Mouse (Mus musculus) liver, embryonic 15.5 days (tissue): ENCODE measurements around the gene Olfr1106. TPM values are rescaled to one million over a fixed set of nuclear protein-coding genes. Genes with fewer than 3 reads are reported as not detected.

Experiments
- ATAC-seq: fragments of 200-750 bp; cut with Nextera tagmentation; 2 replicates; pipeline ENCODE4 v1.8.0; 2017; ENCODE audit warnings: moderate number of reproducible peaks, mild to moderate bottlenecking, moderate library complexity; ENCODE audit not compliant: insufficient read depth
- H3K27ac ChIP-seq: fragments of 300-500 bp; sonication (generic); replicated peaks from 2 replicates; pipeline ENCODE4 v1.5.1; 2015; ENCODE audit warnings: mild to moderate bottlenecking, inconsistent platforms
- H3K27me3 ChIP-seq: fragments of 300-500 bp; sonication (generic); 2 replicates; pipeline ENCODE4 v1.6.1; 2015; ENCODE audit warnings: mild to moderate bottlenecking, inconsistent platforms
- H3K36me3 ChIP-seq: fragments of 300-500 bp; sonication (generic); replicated peaks from 2 replicates; pipeline ENCODE4 v1.6.1; 2015; ENCODE audit warnings: moderate library complexity, mild to moderate bottlenecking, inconsistent platforms
- H3K4me1 ChIP-seq: fragments of 300-500 bp; sonication (generic); replicated peaks from 2 replicates; pipeline ENCODE4 v1.6.1; 2015; ENCODE audit warnings: inconsistent platforms
- H3K4me2 ChIP-seq: fragments of 300-500 bp; sonication (generic); 2 replicates; pipeline ENCODE4 v1.6.1; 2015; ENCODE audit warnings: moderate library complexity, mild to moderate bottlenecking, inconsistent platforms
- H3K4me3 ChIP-seq: fragments of 300-500 bp; sonication (generic); replicated peaks from 2 replicates; pipeline ENCODE4 v1.5.1; 2015; ENCODE audit warnings: mild to moderate bottlenecking, inconsistent platforms
- H3K9ac ChIP-seq: fragments of 300-500 bp; sonication (generic); 2 replicates; pipeline ENCODE4 v1.6.1; 2015; ENCODE audit warnings: moderate library complexity, mild to moderate bottlenecking, inconsistent platforms
- H3K9me3 ChIP-seq: fragments of 300-500 bp; sonication (generic); replicated peaks from 2 replicates; pipeline ENCODE4 v1.6.1; 2016; ENCODE audit warnings: inconsistent platforms
- WGBS: fragments of 180-500 bp; shearing (Covaris S2); methylation state at CpG from one replicate; pipeline ENCODE4 v1.1.7; 2015; ENCODE audit warnings: mixed read lengths; ENCODE audit not compliant: insufficient replicate concordance; 5-methylcytosine and 5-hydroxymethylcytosine counted together
- polyA plus RNA-seq: library from polyadenylated mRNA; unstranded; fragments of >200 nt; fragmentation: Nextera tagmentation; extraction: Ambion mirVana; gene quantifications from 2 replicates; pipeline ENCODE4 v1.2.1, GENCODE M21; 2015

Olfr1106 gene
- polyA plus RNA-seq = not detected in 2 replicates

DNA sequence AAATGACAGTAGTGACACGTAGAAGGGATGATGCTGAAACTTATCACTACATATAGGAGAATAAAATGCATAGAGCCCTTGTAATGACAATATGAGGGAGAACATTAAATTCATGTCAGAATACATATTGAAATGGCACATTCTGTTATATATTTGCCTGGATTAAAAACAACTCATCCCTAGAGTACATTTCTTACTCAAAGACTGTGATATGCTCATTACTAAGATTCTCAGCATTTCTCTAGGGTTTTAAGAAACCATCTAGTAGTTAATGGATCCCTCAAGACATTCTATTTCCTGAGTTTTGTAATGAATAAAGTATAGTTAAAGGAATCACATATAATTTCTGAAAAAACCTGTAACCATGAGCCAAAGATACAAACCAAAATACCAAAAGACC is at the start of gene Olfr1106:
Gene Olfr1106, minus strand, starts transcription at position 101 of the 400 bp plus-strand sequence.
- 51% methylated on average over 1 of the region's 1 CpGs for WGBS
- H3K36me3 ChIP-seq = no peaks in the 10 kb centered on the region
- no peak within 1 kb of the TSS for H3K4me2 ChIP-seq
- no peak within 1 kb of the TSS for H3K9ac ChIP-seq
- H3K4me3 ChIP-seq = no peak within 1 kb of the TSS
- no peaks in the 10 kb centered on the region for H3K27me3 ChIP-seq
- ATAC-seq = no peak
- H3K27ac ChIP-seq = no peak within 1 kb of the TSS
- no peaks in the 10 kb centered on the region for H3K9me3 ChIP-seq
- no peaks in the 10 kb centered on the region for H3K4me1 ChIP-seq

GRCm38 (mm10) chr2:87095908-87096307 is 43.8 kb upstream of the Olfr1106 start, which contains the start of gene Olfr1109:
TSS of gene Olfr1109 (minus strand) at chr2:87096008.
- Histone ChIP-seq H3K27me3 (no peaks in the 10 kb centered on the region), H3K9me3 (no peaks in the 10 kb centered on the region), H3K4me3 (no peak within 1 kb of the TSS), H3K36me3 (no peaks in the 10 kb centered on the region), H3K9ac (no peak within 1 kb of the TSS), H3K4me2 (no peak within 1 kb of the TSS), H3K27ac (no peak within 1 kb of the TSS), H3K4me1 (no peaks in the 10 kb centered on the region)
- WGBS = 44% methylated on average over 1 of the region's 1 CpGs
- no peak for ATAC-seq

DNA sequence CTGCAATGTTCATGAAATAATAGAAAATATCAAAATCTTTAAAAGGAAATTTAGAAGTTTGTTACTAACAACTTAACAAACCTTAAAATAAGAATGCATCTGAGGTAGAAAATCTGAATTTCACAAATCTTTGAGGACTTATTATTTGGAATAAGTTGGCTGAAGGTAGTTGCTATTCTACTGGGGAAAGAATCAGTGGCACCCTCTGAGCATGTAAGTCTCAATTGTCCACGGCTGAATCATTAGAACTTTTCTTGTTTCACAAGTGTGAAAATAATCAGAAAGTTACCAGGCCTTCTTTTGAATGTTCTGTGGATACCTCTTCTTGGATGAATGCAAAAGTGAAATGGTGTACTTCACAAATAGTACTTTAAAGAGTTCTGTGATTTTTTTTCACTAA is 23.6 kb upstream of the Olfr1106 start, which contains the start of gene Olfr1107:
Gene Olfr1107, minus strand, starts transcription at position 101 of the 400 bp plus-strand sequence.
- no peaks in the 10 kb centered on the region for H3K4me1 ChIP-seq
- WGBS = 43% methylated on average over 1 of the region's 1 CpGs
- H3K4me2 ChIP-seq = no peak within 1 kb of the TSS
- no peak within 1 kb of the TSS for H3K27ac ChIP-seq
- H3K36me3 ChIP-seq = no peaks in the 10 kb centered on the region
- no peak within 1 kb of the TSS for H3K9ac ChIP-seq
- no peak for ATAC-seq
- no peak within 1 kb of the TSS for H3K4me3 ChIP-seq
- no peaks in the 10 kb centered on the region for H3K27me3 ChIP-seq
- H3K9me3 ChIP-seq = no peaks in the 10 kb centered on the region

DNA sequence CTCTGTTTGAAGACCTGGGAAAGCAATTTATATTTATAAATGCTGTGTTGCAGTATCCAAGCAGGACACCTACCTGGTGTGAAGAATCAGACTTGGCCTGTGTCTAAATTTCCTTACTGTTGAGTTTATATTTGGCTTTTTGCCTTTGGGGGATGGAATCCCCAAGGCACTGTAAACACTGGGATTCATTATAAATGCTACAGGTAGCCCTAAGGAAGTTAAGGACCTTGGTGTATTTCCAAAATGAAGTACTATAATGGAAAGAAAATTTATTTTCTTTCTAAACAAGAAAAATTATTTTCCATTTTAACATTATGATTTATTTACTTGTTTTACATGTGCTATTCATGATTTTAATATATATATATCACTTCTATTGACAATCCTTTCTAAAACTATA is 15.6 kb downstream of the Olfr1106 start, which contains the start of gene Olfr1105:
Gene Olfr1105, minus strand, starts transcription at position 101 of the 400 bp plus-strand sequence.
- Histone ChIP-seq H3K9ac (no peak within 1 kb of the TSS), H3K27ac (no peak within 1 kb of the TSS), H3K27me3 (no peaks in the 10 kb centered on the region), H3K4me3 (no peak within 1 kb of the TSS), H3K4me1 (no peaks in the 10 kb centered on the region), H3K9me3 (no peaks in the 10 kb centered on the region), H3K4me2 (no peak within 1 kb of the TSS), H3K36me3 (no peaks in the 10 kb centered on the region)
- no peak for ATAC-seq

DNA sequence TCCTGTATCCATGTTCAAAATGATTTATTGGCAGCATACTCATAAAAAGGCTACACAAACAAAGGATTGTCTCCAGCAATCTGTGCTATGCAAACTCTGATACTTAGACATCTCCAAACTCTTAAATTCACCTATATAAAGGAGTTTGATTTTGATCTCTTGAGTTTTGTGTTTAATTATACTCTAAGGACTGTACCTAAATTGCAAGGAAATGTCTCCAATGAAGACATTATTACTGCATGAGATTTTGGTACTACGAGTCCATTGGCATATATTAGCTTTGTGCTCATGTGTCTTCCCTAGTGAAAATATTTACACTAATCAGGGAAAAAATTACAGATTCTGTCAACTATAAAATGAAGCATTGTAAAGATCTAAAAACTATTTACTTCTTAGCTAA is 25.1 kb downstream of the Olfr1106 start, which contains the start of gene Olfr1104:
Gene Olfr1104, minus strand, starts transcription at position 101 of the 400 bp plus-strand sequence.
- no peaks in the 10 kb centered on the region for H3K4me1 ChIP-seq
- no peak within 1 kb of the TSS for H3K9ac ChIP-seq
- H3K27ac ChIP-seq = no peak within 1 kb of the TSS
- H3K9me3 ChIP-seq = no peaks in the 10 kb centered on the region
- H3K4me3 ChIP-seq = no peak within 1 kb of the TSS
- no peaks in the 10 kb centered on the region for H3K36me3 ChIP-seq
- 57% methylated on average over 1 of the region's 1 CpGs for WGBS
- no peak within 1 kb of the TSS for H3K4me2 ChIP-seq
- no peaks in the 10 kb centered on the region for H3K27me3 ChIP-seq
- no peak for ATAC-seq

- Histone ChIP-seq H3K4me1 (no peaks in the 10 kb centered on the region), H3K4me3 (no peak within 1 kb of the TSS), H3K27me3 (no peaks in the 10 kb centered on the region), H3K27ac (no peak within 1 kb of the TSS), H3K36me3 (no peaks in the 10 kb centered on the region), H3K9me3 (no peaks in the 10 kb centered on the region), H3K9ac (no peak within 1 kb of the TSS), H3K4me2 (no peak within 1 kb of the TSS)
- no peak for ATAC-seq
These were observed 54.0 kb downstream of the Olfr1106 start, which contains the start of gene Olfr1102 for GRCm38 (mm10) chr2:86998098-86998497. TSS of gene Olfr1102 (plus strand) at chr2:86998398.

Other genes starting within 250 kb of the Olfr1106 start
- not detected in 2 replicates for gene Olfr141, start 242.3 kb downstream of the Olfr1106 start, polyA plus RNA-seq
- gene Olfr1094, start 227.6 kb downstream of the Olfr1106 start, polyA plus RNA-seq = not detected in 2 replicates
- not detected in 2 replicates for gene Olfr1095, start 200.6 kb downstream of the Olfr1106 start, polyA plus RNA-seq
- not detected in 2 replicates for gene Gm13723, start 177.5 kb downstream of the Olfr1106 start, polyA plus RNA-seq
- not detected in 2 replicates for gene Olfr1097, start 160.1 kb downstream of the Olfr1106 start, polyA plus RNA-seq
- not detected in 2 replicates for gene Olfr1098, start 127.7 kb downstream of the Olfr1106 start, polyA plus RNA-seq
- gene Olfr1099, start 91.6 kb downstream of the Olfr1106 start, polyA plus RNA-seq = not detected in 2 replicates
- not detected in 2 replicates for gene Olfr1100, start 72.3 kb downstream of the Olfr1106 start, polyA plus RNA-seq
- gene Olfr1101, start 61.1 kb downstream of the Olfr1106 start, polyA plus RNA-seq = not detected in 2 replicates
- not detected in 2 replicates for gene Olfr1102, start 53.9 kb downstream of the Olfr1106 start, polyA plus RNA-seq
- gene Olfr1104, start 25.2 kb downstream of the Olfr1106 start, polyA plus RNA-seq = not detected in 2 replicates
- gene Olfr1105, start 15.7 kb downstream of the Olfr1106 start, polyA plus RNA-seq = not detected in 2 replicates
- gene Olfr1107, start 23.5 kb upstream of the Olfr1106 start, polyA plus RNA-seq = not detected in 2 replicates
- gene Olfr1109, start 43.7 kb upstream of the Olfr1106 start, polyA plus RNA-seq = not detected in 2 replicates
- not detected in 2 replicates for gene Olfr259, start 62.3 kb upstream of the Olfr1106 start, polyA plus RNA-seq
- not detected in 2 replicates for gene Olfr1110, start 88.0 kb upstream of the Olfr1106 start, polyA plus RNA-seq
- not detected in 2 replicates for gene Olfr1111, start 100.4 kb upstream of the Olfr1106 start, polyA plus RNA-seq
- gene Olfr1112, start 135.5 kb upstream of the Olfr1106 start, polyA plus RNA-seq = not detected in 2 replicates
- gene Olfr1113, start 156.7 kb upstream of the Olfr1106 start, polyA plus RNA-seq = not detected in 2 replicates
- not detected in 2 replicates for gene Olfr1115, start 195.7 kb upstream of the Olfr1106 start, polyA plus RNA-seq
- not detected in 2 replicates for gene Olfr1116, start 215.3 kb upstream of the Olfr1106 start, polyA plus RNA-seq